Mouse (Mus musculus) CH12.LX (cell line): ENCODE results near the gene Tnrc6b.

Experiments used
- CHD1 ChIP-seq: IDR thresholded peaks from 2 replicates; pipeline ENCODE4 v1.6.1; 2012; ENCODE audit warnings: low read depth, low read length, improper control_type of control experiment, inconsistent platforms
- CHD2 ChIP-seq: IDR thresholded peaks from 2 replicates; pipeline ENCODE4 v1.6.1; 2011; ENCODE audit warnings: low read length, improper control_type of control experiment
- CTCF ChIP-seq, 2 experiments: IDR thresholded peaks in 1 of 2; conservative IDR thresholded peaks in 1 of 2; 2 replicates each; pipeline ENCODE4 v1.5.1; 2011 to 2012; ENCODE audit warnings: low read depth in 2 of 2, low read length in 2 of 2, improper control_type of control experiment in 1 of 2, inconsistent platforms in 1 of 2, mild to moderate bottlenecking in 1 of 2, moderate library complexity in 1 of 2
- E2F4 ChIP-seq: IDR thresholded peaks from 2 replicates; pipeline ENCODE4 v1.6.1; 2011; ENCODE audit warnings: low read depth, low read length, improper control_type of control experiment; ENCODE audit not compliant: insufficient replicate concordance
- POLR2A ChIP-seq: IDR thresholded peaks from 2 replicates; pipeline ENCODE4 v1.6.1; 2011; ENCODE audit warnings: low read depth, mild to moderate bottlenecking, improper control_type of control experiment, low read length
- POLR2AphosphoS2 ChIP-seq: IDR thresholded peaks from 2 replicates; pipeline ENCODE4 v1.6.1; 2011; ENCODE audit warnings: low read depth, low read length, improper control_type of control experiment
- TBP ChIP-seq: conservative IDR thresholded peaks from 2 replicates; pipeline ENCODE4 v1.6.1; 2011; ENCODE audit warnings: low read depth, low read length, improper control_type of control experiment
- UBTF ChIP-seq: IDR thresholded peaks from 2 replicates; pipeline ENCODE4 v1.6.1; 2012; ENCODE audit warnings: low read depth, mild to moderate bottlenecking, inconsistent platforms, low read length, improper control_type of control experiment, moderate library complexity

- TF ChIP-seq TBP (no peak), POLR2AphosphoS2 (no peak), POLR2A (no peak), E2F4 (no peak), CTCF (conservative IDR thresholded peaks at IDR 0.05 in 1 of 2, IDR thresholded peaks at IDR 0.05 in 1 of 2; ENCODE audit: low read depth in 2 of 2, low read length in 2 of 2) (no peak), UBTF (no peak), CHD1 (no peak), CHD2 (no peak)
Observed at GRCm38 (mm10) chr15:80797757-80798156, 86.6 kb downstream of the Tnrc6b start.
